Mouse (Mus musculus) 3134 (cell line): ENCODE data around the gene Rab8b.
"Not testable (repeated sequence)": the region's sequence is repeated elsewhere in the genome, so short reads cannot be mapped to it uniquely, and the experiment has no call there.

Source experiments
- DNase-seq: peaks from one replicate; pipeline ENCODE4 v3.0.0-alpha.2; 2011; ENCODE audit warnings: low spot score; ENCODE audit not compliant: insufficient read length; ENCODE audit errors: extremely low read depth

The Rab8b gene

DNA sequence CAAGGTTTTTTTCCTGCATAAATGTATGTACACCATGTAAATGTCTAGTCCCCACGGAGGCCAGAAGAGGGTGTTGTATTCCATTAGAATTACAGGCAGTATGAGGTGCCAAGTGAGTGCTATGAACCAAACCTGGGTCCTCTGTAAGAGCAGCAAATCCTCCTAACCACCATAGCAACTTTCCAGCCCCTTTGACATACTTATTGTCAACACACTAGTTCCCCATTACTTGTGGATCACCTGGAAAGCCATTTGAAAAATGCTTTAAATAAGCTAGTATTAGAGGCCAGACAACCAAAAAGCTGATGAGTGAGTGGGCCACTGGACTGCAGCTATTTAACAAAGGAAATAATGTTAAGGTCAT is 1.6 kb downstream of the Rab8b start:
- DNase-seq, result no peak

DNA sequence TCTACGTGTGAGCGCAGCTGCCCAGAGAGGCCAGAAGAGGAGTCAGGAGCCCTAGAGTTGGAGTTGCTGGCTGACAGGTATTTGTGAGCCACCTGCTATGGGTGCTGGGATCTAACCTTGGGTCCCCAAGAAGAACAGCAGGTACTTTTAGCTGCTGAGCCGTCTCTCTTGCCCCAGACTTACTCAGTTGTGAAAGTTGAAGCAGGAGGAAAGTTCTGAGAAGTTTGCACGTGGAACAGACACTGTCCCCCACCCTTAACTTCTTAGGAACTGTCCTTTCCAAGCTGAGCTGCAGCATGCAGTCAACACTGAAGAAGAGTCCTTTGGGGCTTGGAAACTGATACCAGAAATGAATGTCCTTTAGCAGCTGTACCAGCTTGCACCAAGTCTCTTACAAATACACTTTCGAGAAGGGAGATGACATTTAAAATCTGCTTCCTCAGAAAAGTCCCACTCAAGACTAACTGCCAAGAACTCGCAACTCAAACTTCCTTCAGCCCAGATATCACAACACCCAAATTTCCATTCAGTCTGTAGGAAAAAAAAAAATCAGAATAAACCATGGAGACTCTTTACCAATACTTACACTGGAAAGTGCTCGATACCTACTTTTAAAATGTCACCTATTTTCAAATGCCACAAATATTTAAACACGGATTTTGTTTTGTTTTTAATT is 2.1 kb downstream of the Rab8b start:
- no peak for DNase-seq

DNA sequence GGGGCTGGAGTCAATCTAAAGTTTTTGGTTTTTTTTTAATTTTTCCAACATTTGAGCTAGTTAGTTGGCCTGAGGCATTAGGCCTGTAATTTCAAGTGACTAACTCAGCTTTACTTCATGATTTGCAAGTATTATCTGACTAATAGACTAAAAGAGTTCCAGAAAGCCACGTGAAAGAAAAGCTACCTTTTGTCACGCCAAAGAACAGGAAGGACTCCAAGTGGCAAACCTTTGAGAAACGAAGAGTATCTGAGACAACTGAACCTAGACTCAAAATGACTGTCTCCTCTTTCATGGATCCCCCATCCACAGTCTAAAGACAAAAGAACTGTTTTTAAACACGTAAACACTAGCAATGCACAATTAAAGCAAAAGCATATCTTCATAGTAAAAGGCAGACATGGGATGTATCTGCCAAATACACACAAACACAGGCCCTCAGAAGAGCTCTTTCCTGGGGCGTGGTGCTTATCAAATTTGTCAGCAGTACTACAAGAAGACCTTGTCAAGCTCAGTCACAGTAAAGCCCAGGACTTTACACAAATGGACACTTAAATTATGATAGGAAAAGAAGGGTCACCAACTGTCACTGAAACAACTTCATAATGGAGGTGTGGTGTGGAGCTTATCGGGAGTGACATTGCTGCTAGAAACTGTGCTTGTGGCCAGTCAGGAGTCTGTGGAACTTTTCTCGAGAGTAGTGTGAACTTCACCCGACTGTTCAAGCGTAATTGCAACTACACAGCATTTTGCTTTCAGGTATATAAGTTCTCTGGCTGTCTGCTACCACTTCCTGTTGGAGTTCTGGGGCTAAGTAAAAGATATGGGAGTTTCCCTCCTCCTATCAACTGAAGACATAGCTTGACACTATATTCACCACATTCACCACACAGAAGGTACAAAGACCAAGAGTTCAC is 3.4 kb downstream of the Rab8b start:
- no peak for DNase-seq

DNA sequence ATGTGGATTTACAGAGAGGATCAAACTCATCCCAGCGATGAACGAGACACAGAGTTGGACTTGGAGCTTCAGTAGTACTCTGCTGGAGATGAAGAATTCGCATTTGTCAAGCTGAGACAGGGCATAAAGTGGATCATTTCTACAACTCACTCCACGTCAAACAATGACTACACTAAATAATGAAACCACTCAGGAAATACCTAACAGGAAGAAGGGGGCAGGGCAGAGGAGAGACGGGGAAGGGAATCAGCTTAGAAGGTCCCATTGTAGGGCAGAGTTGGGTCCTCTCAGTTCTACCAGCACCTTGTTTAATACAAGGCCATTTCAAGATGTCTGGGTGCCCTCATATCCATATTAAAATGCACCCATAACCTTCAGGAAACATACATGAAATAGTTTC is 4.1 kb downstream of the Rab8b start:
- DNase-seq, result no peak

- no peak for DNase-seq
Observed at GRCm38 (mm10) chr9:66914540-66914939, 4.9 kb downstream of the Rab8b start.

DNA sequence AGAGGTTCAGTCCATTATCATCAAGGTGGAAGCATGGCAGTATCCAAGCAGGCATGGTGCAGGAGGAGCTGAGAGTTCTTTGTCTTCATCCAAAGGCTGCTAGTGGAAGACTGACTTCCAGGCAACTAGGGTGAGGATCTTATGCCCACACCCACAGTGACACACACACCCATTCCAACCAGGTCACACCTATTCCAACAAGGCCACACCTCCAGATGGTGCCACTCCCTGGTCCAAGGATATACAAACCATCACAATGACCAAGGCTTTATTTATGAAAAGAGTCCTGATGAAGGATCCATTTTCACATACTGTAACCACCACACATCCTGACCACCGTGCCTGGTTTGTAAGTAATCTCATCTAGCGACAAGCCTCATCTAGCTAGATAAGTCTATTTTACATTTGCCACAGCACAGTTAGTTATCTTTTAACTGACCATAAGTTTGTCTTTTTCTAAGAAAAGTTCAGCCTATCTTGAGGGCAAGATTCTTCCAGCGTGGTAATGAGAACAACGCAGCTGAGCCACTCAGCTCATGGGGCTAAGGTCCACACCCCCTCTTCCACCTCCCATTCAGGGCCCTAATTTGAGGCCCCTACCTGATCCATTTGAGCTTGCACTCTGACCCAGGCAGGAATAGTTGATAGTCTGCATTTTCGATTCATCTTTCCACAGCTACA is 6.1 kb downstream of the Rab8b start:
- DNase-seq, result not testable (repeated sequence)

- no peak for DNase-seq
Observed at GRCm38 (mm10) chr9:66912304-66912703, 7.2 kb downstream of the Rab8b start.

DNA sequence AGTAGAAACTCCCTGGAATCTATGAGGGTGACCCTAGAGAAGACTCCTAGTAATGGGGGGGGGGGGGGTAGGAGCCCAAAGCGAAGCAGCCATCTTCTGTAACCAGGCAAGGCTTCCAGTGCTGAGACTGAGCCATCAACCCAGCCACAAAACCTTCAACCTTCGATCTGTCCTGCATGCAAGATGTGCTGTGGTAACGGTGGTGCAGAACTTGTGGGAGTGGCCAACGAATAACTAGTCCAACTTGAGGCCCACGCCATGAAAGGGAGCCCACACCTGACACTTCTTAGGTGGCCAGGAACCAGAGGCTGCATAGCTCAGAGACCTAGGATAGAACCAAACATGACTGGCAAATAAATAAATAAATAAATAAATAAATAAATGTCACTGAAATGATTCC is 8.8 kb downstream of the Rab8b start:
- DNase-seq, result no peak

- DNase-seq, result no peak
Observed at GRCm38 (mm10) chr9:66909922-66910321, 9.6 kb downstream of the Rab8b start.

- no peak for DNase-seq
Observed at GRCm38 (mm10) chr9:66907746-66908397, 11.6 kb downstream of the Rab8b start.

- DNase-seq, result no peak
Observed at GRCm38 (mm10) chr9:66907126-66907525, 12.4 kb downstream of the Rab8b start.

GRCm38 (mm10) chr9:66905990-66906389 is 13.5 kb downstream of the Rab8b start:
- no peak for DNase-seq

DNA sequence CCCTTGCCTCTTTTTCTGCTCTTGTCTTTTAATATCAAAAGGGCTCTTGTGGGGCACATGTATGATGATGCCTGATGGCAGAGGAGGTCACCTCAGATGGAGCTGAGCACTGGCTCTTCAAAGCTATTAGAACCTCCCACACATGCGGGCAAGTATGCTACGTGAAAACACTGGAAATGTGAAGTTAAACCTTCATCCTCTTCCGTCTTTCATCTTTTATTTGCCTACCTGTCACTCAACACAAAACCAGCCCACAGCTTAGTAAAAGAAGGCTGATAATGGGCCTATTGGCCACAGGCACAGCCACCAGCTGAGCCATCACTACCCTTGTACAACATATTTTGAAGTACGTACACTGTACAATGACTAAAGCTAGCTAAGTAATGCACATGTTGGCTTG is 20.0 kb downstream of the Rab8b start:
- no peak for DNase-seq

GRCm38 (mm10) chr9:66899072-66899471 is 20.4 kb downstream of the Rab8b start:
- DNase-seq, result no peak

- DNase-seq, result no peak
Observed at GRCm38 (mm10) chr9:66897851-66898250, 21.6 kb downstream of the Rab8b start.

DNA sequence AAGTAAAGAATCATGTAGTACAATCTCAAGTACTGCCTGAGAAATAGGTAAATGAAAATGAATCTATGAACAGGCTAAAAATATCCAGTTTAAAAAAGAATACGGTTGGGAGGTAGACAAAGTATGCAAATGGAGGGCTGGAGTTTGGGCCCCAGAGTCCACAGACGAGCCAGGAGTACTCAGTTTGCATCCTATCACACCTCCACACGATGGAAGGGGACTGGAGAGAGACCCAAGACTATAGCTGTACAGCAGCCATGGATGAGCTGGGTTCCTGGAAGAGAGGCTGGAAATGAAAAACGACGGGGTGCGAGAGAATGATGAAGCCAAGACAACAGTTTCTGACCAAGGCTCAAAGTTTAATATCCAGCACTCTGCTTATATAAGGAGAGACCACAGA is 22.5 kb downstream of the Rab8b start:
- DNase-seq, result no peak

DNA sequence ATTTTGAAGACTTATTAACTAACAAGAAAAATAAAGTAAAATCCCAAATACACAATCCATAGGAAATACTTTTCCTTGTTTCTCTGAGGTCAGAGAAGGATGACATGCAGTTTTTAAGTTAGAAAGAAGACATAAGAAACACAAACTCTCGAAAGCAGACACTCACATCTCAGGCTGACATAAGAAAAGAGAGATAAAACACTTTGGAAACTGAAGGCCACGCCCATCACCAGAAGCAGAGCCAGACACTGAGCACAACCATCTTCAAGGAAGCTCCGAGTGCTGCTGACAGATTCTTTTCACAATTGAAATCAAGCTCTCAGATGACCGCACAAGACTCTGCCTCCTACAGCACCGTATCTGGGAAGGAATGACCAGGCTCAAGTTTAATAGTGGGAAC is 23.5 kb downstream of the Rab8b start:
- no peak for DNase-seq

GRCm38 (mm10) chr9:66895035-66895779 is 24.3 kb downstream of the Rab8b start:
- no peak for DNase-seq

GRCm38 (mm10) chr9:66894421-66894820 is 25.1 kb downstream of the Rab8b start:
- DNase-seq, result no peak

GRCm38 (mm10) chr9:66892456-66892855 is 27.0 kb downstream of the Rab8b start:
- not testable (repeated sequence) for DNase-seq
